Mouse (Mus musculus) cerebellum, postnatal 14 days (tissue): ENCODE data around the gene Ubtfl1.
A peak's percentile ranks its signal among the peaks of the same experiment; 100 is the strongest.
"Not testable (repeated sequence)": the region's sequence is repeated elsewhere in the genome, so short reads cannot be mapped to it uniquely, and the experiment has no call there.

ENCODE experiments used
- DNase-seq, 2 experiments: peaks; one replicate each; pipeline ENCODE4 v3.0.0; 2021; ENCODE audit warnings: mixed read lengths in 2 of 2

Ubtfl1 gene

GRCm38 (mm10) chr9:18404118-18404517 is at the start of gene Ubtfl1:
TSS of gene Ubtfl1 (plus strand) at chr9:18404418.
- no peak for DNase-seq

- not testable (repeated sequence) for DNase-seq
These were observed 31.2 kb upstream of the Ubtfl1 start for GRCm38 (mm10) chr9:18373026-18373425.

- no peak for DNase-seq
These were observed 18.4 kb upstream of the Ubtfl1 start for GRCm38 (mm10) chr9:18385782-18386181.

- no peak for DNase-seq
These were observed 4.6 kb upstream of the Ubtfl1 start for GRCm38 (mm10) chr9:18399629-18400028.

- not testable (repeated sequence) for DNase-seq
These were observed 1.3 kb upstream of the Ubtfl1 start, which contains the start of gene Naalad2 for GRCm38 (mm10) chr9:18402895-18403294. TSS of gene Naalad2 (minus strand) at chr9:18402995.

GRCm38 (mm10) chr9:18412371-18412770 is 8.2 kb downstream of the Ubtfl1 start:
- not testable (repeated sequence) for DNase-seq

- DNase-seq = no peak
These were observed 26.1 kb downstream of the Ubtfl1 start, which contains the start of gene Mbd3l2 for GRCm38 (mm10) chr9:18430354-18430753. TSS of gene Mbd3l2 (plus strand) at chr9:18430654.

GRCm38 (mm10) chr9:18431687-18432086 is 27.5 kb downstream of the Ubtfl1 start:
- DNase-seq = peak; percentile 73 to 75

GRCm38 (mm10) chr9:18456520-18456919 is 52.3 kb downstream of the Ubtfl1 start:
- no peak for DNase-seq
